Mouse (Mus musculus): Measurements from ENCODE around the gene Ttc19. TPM values are rescaled to one million over a fixed set of nuclear protein-coding genes. Genes with fewer than 3 reads are reported as not detected.

Gene Ttc19
- 10.1 and 11.4 TPM in 2 replicates for polyA plus RNA-seq (2015; fragmentation: Nextera tagmentation; extraction: Ambion mirVana)

DNA sequence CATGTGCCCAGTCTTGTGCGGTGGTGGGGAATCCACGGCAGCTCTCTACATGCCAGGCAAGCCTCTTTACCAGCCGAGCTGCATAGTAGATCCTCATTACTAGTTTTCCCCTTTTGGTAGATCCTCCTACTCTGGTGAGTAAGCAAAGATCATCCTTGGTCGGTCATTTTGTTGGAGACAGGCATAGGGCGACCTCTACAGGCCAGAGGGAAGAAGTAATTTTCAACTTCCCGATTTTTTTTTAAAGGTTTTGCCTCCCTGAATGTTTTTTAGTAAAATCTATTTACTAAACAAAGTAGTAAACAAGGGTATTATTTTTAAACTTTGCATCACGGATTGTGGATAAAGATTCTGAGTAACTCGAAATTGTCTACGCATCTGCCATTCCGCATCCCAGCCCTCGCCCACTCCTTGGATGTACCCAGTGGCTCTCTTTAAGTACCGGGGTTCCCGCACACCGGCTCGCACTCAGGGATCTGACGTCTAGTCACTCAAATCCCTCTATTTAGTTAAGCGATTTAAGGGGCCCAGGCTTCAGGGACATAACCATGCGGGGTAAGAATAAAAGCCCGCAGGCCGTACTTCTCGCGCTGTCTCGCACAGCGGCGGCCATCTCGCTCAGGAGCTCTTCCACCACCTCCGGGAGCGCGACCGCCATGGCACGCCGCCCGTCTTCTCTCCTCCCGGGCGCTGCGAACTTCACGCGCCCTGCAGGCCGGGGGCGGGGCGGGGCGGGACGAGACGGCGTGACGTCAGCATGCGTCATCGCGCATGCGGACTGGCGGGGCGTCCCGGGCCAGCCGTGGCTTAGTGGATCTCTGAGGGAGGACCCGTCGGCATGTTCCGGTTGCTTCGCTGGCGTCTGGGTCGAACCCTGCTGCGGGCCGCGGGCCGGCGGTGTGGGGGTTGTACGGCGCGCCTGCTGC is at the start of gene Ttc19, which contains the start of gene Zswim7:
Gene Ttc19, plus strand, starts transcription at position 799 of the 926 bp plus-strand sequence.
Gene Zswim7, minus strand, starts transcription at position 701 of the 926 bp plus-strand sequence.
- peak; percentile 82 for TF ChIP-seq CTCF (IDR thresholded peaks at IDR 0.05)
- TF ChIP-seq EP300 (IDR thresholded peaks at IDR 0.05): no peak
- Histone ChIP-seq H3K4me2 (replicated peaks; ENCODE audit: low read depth, low read length) (peak within 1 kb of the TSS; percentile 79), H3K27me3 (replicated peaks; ENCODE audit: insufficient read depth, low read length) (no peaks in the 10 kb centered on the region), H3K27ac (ENCODE audit: low read length) (peak within 1 kb of the TSS; percentile 93), H3K4me1 (ENCODE audit: insufficient read depth, low read depth, low read length) (peaks cover 4% of the 10 kb centered on the region; the same call in 1 of the 2 replicates), H3K9ac (replicated peaks; ENCODE audit: low read depth) (peak within 1 kb of the TSS; percentile 80), H3K4me3 (ENCODE audit: low read depth, low read length) (peak within 1 kb of the TSS; percentile 90), H3K36me3 (ENCODE audit: insufficient read depth, low read length) (0 out of 2 replicates have a peak, but pooled peaks cover under 1% of the 10 kb centered on the region), H3K9me3 (ENCODE audit: low read length) (no peaks in the 10 kb centered on the region)
- under 1% methylated on average over 55 of the region's 68 CpGs for WGBS
- ATAC-seq: peak; percentile 97
- peak; percentile 95 for DNase-seq (ENCODE audit: low spot score)

DNA sequence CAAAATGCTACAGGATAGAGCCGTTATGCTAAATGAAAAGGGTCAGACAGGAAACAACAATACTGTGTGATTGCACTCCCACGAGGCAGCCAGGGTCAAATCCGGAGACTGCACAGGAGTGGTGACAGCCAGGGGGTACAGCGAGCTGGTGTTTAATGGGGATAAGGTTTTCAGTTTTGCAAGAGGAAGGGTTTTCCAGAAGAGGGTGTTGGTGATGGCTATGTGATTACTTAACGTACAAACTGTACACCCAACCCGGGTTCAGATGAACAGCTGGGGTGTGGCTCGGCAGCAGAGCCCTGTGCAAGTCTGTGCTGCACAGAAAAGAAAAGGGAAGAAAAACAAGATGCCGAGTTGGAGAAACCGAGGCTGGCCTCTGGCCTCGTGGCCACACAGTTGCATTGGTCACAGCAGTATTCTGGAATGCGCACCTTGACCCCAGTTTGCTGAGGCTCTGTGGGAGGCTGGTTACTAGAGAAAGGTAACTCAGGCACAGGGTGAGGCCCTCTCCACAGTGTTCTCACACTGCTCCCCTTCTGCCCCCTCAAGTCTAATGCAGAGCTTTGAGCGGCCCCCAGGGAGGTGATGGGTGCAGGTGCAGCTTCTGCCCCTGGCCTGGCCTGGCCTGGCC is 40.5 kb upstream of the Ttc19 start:
- 51% methylated on average over 12 of the region's 12 CpGs for WGBS
- Histone ChIP-seq H3K27ac (ENCODE audit: low read length) (no peak overlapping the region), H3K9ac (replicated peaks; ENCODE audit: low read depth) (no peak overlapping the region), H3K36me3 (ENCODE audit: insufficient read depth, low read length) (no peaks in the 10 kb centered on the region), H3K9me3 (ENCODE audit: low read length) (no peaks in the 10 kb centered on the region), H3K4me2 (replicated peaks; ENCODE audit: low read depth, low read length) (no peak overlapping the region), H3K27me3 (replicated peaks; ENCODE audit: insufficient read depth, low read length) (no peaks in the 10 kb centered on the region), H3K4me3 (ENCODE audit: low read depth, low read length) (no peak overlapping the region), H3K4me1 (ENCODE audit: insufficient read depth, low read depth, low read length) (no peaks in the 10 kb centered on the region)
- no peak for TF ChIP-seq CTCF (IDR thresholded peaks at IDR 0.05)
- no peak for TF ChIP-seq EP300 (IDR thresholded peaks at IDR 0.05)
- no peak for DNase-seq (ENCODE audit: low spot score)
- ATAC-seq: no peak

DNA sequence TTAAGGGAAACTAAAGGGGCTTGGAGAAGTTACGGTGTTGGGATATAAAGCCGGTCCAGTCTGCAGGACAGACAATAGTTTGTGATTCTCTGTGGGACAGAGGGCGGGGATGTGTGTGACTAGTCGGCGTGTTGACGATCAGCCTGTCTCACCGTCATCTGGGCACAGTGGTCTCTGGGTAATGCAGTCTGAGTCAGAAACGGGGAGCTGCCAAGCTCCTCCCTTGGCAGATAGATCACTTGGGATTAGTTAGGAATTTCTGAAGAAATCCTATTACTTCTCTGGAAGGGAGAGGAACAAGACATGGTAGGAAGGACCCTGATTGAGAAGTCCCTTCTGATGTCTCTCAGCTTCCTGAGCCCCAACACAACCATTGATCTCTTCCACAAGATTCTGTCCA is 37.4 kb upstream of the Ttc19 start:
- H3K9ac ChIP-seq (replicated peaks; ENCODE audit: low read depth): no peak overlapping the region
- WGBS: 74% methylated on average over 8 of the region's 8 CpGs
- TF ChIP-seq EP300 (IDR thresholded peaks at IDR 0.05): no peak
- TF ChIP-seq CTCF (IDR thresholded peaks at IDR 0.05): no peak

DNA sequence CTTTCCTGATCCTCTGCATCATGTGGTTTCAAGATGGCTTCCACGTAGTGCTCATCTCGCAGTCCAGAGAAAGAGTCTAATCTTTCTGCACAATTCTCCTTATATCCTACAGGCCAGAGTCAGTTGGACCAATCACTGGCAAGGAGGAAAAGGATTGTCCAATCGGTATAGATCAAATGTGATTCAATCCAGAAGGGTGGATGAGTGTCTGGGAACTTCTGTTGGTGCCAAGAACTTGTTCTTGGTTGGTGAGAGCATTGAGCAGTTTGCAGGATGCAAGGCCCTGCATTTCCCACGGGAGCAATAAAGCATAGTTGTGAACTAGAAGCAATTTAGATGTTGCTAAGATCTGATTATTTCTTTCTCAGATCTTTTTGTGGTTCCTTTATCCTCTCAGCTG is 36.8 kb upstream of the Ttc19 start:
- H3K4me2 ChIP-seq (replicated peaks; ENCODE audit: low read depth, low read length): no peak overlapping the region
- H3K36me3 ChIP-seq (ENCODE audit: insufficient read depth, low read length): no peaks in the 10 kb centered on the region
- H3K9me3 ChIP-seq (ENCODE audit: low read length): no peaks in the 10 kb centered on the region
- DNase-seq (ENCODE audit: low spot score) (no peak), ATAC-seq (no peak)
- 87% methylated on average over 4 of the region's 4 CpGs for WGBS
- H3K4me1 ChIP-seq (ENCODE audit: insufficient read depth, low read depth, low read length): no peaks in the 10 kb centered on the region
- no peaks in the 10 kb centered on the region for H3K27me3 ChIP-seq (replicated peaks; ENCODE audit: insufficient read depth, low read length)
- TF ChIP-seq EP300 (IDR thresholded peaks at IDR 0.05) (no peak), CTCF (IDR thresholded peaks at IDR 0.05) (no peak)
- H3K9ac ChIP-seq (replicated peaks; ENCODE audit: low read depth): no peak overlapping the region
- H3K27ac ChIP-seq (ENCODE audit: low read length): no peak overlapping the region
- no peak overlapping the region for H3K4me3 ChIP-seq (ENCODE audit: low read depth, low read length)

More for the DNA sequence above, 37.4 kb upstream of the Ttc19 start:
- no peak overlapping the region for H3K4me3 ChIP-seq (ENCODE audit: low read depth, low read length)
- H3K27me3 ChIP-seq (replicated peaks; ENCODE audit: insufficient read depth, low read length): no peaks in the 10 kb centered on the region
- no peak for DNase-seq (ENCODE audit: low spot score)
- no peaks in the 10 kb centered on the region for H3K9me3 ChIP-seq (ENCODE audit: low read length)
- ATAC-seq: no peak
- no peaks in the 10 kb centered on the region for H3K4me1 ChIP-seq (ENCODE audit: insufficient read depth, low read depth, low read length)
- no peak overlapping the region for H3K4me2 ChIP-seq (replicated peaks; ENCODE audit: low read depth, low read length)
- no peak overlapping the region for H3K27ac ChIP-seq (ENCODE audit: low read length)
- no peaks in the 10 kb centered on the region for H3K36me3 ChIP-seq (ENCODE audit: insufficient read depth, low read length)

DNA sequence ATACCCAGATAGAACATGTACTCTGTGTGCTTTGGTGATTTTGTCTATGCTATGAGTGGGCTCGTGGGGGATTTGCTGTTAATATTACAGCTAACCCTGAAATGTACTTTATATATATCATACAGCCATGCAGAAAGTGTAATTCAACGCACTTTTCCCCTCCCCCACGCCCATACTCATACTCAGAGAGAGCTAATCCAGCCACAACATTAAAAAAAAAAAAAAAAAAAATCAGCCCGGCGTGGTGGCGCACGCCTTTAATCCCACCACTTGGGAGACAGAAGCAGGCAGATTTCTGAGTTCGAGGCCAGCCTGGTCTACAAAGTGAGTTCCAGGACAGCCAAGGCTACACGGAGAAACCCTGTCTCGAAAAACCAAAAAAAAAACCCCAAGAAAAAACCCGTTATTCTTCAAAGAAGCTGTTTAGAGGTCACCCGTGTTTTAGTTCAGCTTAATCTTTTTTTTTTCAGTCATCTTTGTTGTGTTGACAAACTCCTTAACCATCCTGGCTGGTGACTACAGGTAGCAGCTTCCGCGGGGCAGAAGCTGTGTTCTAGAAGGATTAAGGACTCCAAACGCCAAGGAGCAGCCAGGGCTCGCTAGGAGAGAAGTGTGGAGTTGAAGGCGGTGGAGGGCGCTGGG is 33.4 kb upstream of the Ttc19 start:
- Histone ChIP-seq H3K27ac (ENCODE audit: low read length) (peak overlapping the region; percentile 68), H3K27me3 (replicated peaks; ENCODE audit: insufficient read depth, low read length) (no peaks in the 10 kb centered on the region), H3K4me2 (replicated peaks; ENCODE audit: low read depth, low read length) (peak overlapping the region; percentile 94), H3K9ac (replicated peaks; ENCODE audit: low read depth) (peak overlapping the region; percentile 39; the same call in 1 of the 2 replicates), H3K36me3 (ENCODE audit: insufficient read depth, low read length) (no peaks in the 10 kb centered on the region), H3K4me1 (ENCODE audit: insufficient read depth, low read depth, low read length) (peaks cover 4% of the 10 kb centered on the region; the same call in 1 of the 2 replicates), H3K9me3 (ENCODE audit: low read length) (no peaks in the 10 kb centered on the region), H3K4me3 (ENCODE audit: low read depth, low read length) (peak overlapping the region; percentile 52)
- WGBS: 26% methylated on average over 17 of the region's 18 CpGs
- no peak for TF ChIP-seq CTCF (IDR thresholded peaks at IDR 0.05)
- TF ChIP-seq EP300 (IDR thresholded peaks at IDR 0.05): no peak
- ATAC-seq: no peak
- no peak for DNase-seq (ENCODE audit: low spot score)

Data from lung, postnatal 0 days (tissue).